Mouse (Mus musculus): Measurements from ENCODE around the gene Fkbp6.

DNA sequence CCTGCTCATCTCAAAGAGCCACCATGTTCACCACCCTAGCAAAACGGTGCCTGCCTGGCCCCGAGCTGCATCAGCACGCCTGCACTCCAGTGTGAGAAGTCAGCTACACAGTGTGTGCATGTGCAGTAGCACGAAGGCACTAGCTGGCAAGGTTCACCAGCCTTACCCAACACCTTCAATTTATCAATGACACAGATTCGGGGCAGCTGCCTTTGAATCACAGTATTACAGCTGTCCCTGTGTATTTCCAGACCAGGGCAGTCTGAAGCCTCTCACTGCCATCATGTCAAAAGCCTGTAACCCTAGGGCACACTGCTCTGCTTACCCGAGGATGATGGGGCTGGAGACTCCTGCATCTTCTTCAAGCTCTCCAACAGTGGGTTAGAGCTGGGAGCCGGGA, 32.9 kb upstream of the Fkbp6 start:
- TF ChIP-seq POLR2A (IDR thresholded peaks at IDR 0.05; ENCODE audit: borderline replicate concordance, extremely low read depth, insufficient read depth, insufficient read length, poor library complexity, severe bottlenecking) (no peak), CTCF (IDR thresholded peaks at IDR 0.05; ENCODE audit: borderline replicate concordance, extremely low read depth, insufficient read depth, insufficient read length) (no peak)

Data from brain, embryonic 14.5 days (tissue).